Mouse (Mus musculus) leukemia stem cell, adult 10-12 weeks (primary cell): ENCODE data around the gene Rps6ka6. TPM values are rescaled to one million over a fixed set of nuclear protein-coding genes. Genes with fewer than 3 reads are reported as not detected.

Experiments used
- polyA plus RNA-seq: library from polyadenylated mRNA; stranded (reverse); fragments of >175 nt; gene quantifications from 2 replicates; pipeline ENCODE4 v1.2.3, GENCODE M21; 2012; ENCODE audit warnings: low replicate concordance

Rps6ka6 gene
- 0.03 TPM in 1 of 2 replicates, not detected in the other for polyA plus RNA-seq

GRCm38 (mm10) chrX:111537859-111538258 is at the start of gene Rps6ka6:
Gene Rps6ka6, minus strand, starts transcription at chrX:111537959.

Other genes starting within 250 kb of the Rps6ka6 start
- gene Hdx, start 159.1 kb upstream of the Rps6ka6 start, polyA plus RNA-seq: not detected in 2 replicates